Mouse (Mus musculus): ENCODE data around the gene Spsb4.

The Spsb4 gene

GRCm38 (mm10) chr9:96982940-96983339 is 35.7 kb downstream of the Spsb4 start:
- in situ Hi-C loops (cut with MboI; ENCODE audit: low pct_unique_long_range_greater_than_20kb in 1 of 2, low sequenced_read_pairs in 2 of 2, unreplicated experiment in 1 of 2): no loop called here

- in situ Hi-C loops (cut with MboI; ENCODE audit: low pct_unique_long_range_greater_than_20kb in 1 of 2, low sequenced_read_pairs in 2 of 2, unreplicated experiment in 1 of 2): no loop called here
These were observed 36.3 kb downstream of the Spsb4 start for GRCm38 (mm10) chr9:96982351-96982750.

- in situ Hi-C loops (cut with MboI; ENCODE audit: low pct_unique_long_range_greater_than_20kb in 1 of 2, low sequenced_read_pairs in 2 of 2, unreplicated experiment in 1 of 2): no loop called here
These were observed 36.8 kb downstream of the Spsb4 start for GRCm38 (mm10) chr9:96981836-96982235.

- in situ Hi-C loops (cut with MboI; ENCODE audit: low pct_unique_long_range_greater_than_20kb in 1 of 2, low sequenced_read_pairs in 2 of 2, unreplicated experiment in 1 of 2): no loop called here
These were observed 37.5 kb downstream of the Spsb4 start for GRCm38 (mm10) chr9:96981121-96981520.

GRCm38 (mm10) chr9:96980037-96980997 is 38.3 kb downstream of the Spsb4 start:
- in situ Hi-C loops (cut with MboI; ENCODE audit: low pct_unique_long_range_greater_than_20kb in 1 of 2, low sequenced_read_pairs in 2 of 2, unreplicated experiment in 1 of 2): no loop called here

GRCm38 (mm10) chr9:96979417-96980030 is 39.1 kb downstream of the Spsb4 start:
- in situ Hi-C loops (cut with MboI; ENCODE audit: low pct_unique_long_range_greater_than_20kb in 1 of 2, low sequenced_read_pairs in 2 of 2, unreplicated experiment in 1 of 2): no loop called here

GRCm38 (mm10) chr9:96978147-96978782 is 40.4 kb downstream of the Spsb4 start:
- in situ Hi-C loops (cut with MboI; ENCODE audit: low pct_unique_long_range_greater_than_20kb in 1 of 2, low sequenced_read_pairs in 2 of 2, unreplicated experiment in 1 of 2): no loop called here

GRCm38 (mm10) chr9:96977287-96978145 is 41.1 kb downstream of the Spsb4 start:
- in situ Hi-C loops (cut with MboI; ENCODE audit: low pct_unique_long_range_greater_than_20kb in 1 of 2, low sequenced_read_pairs in 2 of 2, unreplicated experiment in 1 of 2): no loop called here

GRCm38 (mm10) chr9:96973091-96973490 is 45.6 kb downstream of the Spsb4 start:
- in situ Hi-C loops (cut with MboI; ENCODE audit: low pct_unique_long_range_greater_than_20kb in 1 of 2, low sequenced_read_pairs in 2 of 2, unreplicated experiment in 1 of 2): no loop called here

- in situ Hi-C loops (cut with MboI; ENCODE audit: low pct_unique_long_range_greater_than_20kb in 1 of 2, low sequenced_read_pairs in 2 of 2, unreplicated experiment in 1 of 2): no loop called here
These were observed 46.8 kb downstream of the Spsb4 start for GRCm38 (mm10) chr9:96971625-96972404.

GRCm38 (mm10) chr9:96967516-96967915 is 51.1 kb downstream of the Spsb4 start:
- in situ Hi-C loops (cut with MboI; ENCODE audit: low pct_unique_long_range_greater_than_20kb in 1 of 2, low sequenced_read_pairs in 2 of 2, unreplicated experiment in 1 of 2): no loop called here

- in situ Hi-C loops (cut with MboI; ENCODE audit: low pct_unique_long_range_greater_than_20kb in 1 of 2, low sequenced_read_pairs in 2 of 2, unreplicated experiment in 1 of 2): no loop called here
These were observed 52.2 kb downstream of the Spsb4 start for GRCm38 (mm10) chr9:96966465-96966864.

- in situ Hi-C loops (cut with MboI; ENCODE audit: low pct_unique_long_range_greater_than_20kb in 1 of 2, low sequenced_read_pairs in 2 of 2, unreplicated experiment in 1 of 2): no loop called here
These were observed 55.0 kb downstream of the Spsb4 start for GRCm38 (mm10) chr9:96963443-96964215.

- in situ Hi-C loops (cut with MboI; ENCODE audit: low pct_unique_long_range_greater_than_20kb in 1 of 2, low sequenced_read_pairs in 2 of 2, unreplicated experiment in 1 of 2): no loop called here
These were observed 55.9 kb downstream of the Spsb4 start for GRCm38 (mm10) chr9:96962714-96963113.

- in situ Hi-C loops (cut with MboI; ENCODE audit: low pct_unique_long_range_greater_than_20kb in 1 of 2, low sequenced_read_pairs in 2 of 2, unreplicated experiment in 1 of 2): no loop called here
These were observed 56.5 kb downstream of the Spsb4 start for GRCm38 (mm10) chr9:96961986-96962701.

- in situ Hi-C loops (cut with MboI; ENCODE audit: low pct_unique_long_range_greater_than_20kb in 1 of 2, low sequenced_read_pairs in 2 of 2, unreplicated experiment in 1 of 2): no loop called here
These were observed 57.6 kb downstream of the Spsb4 start for GRCm38 (mm10) chr9:96961006-96961405.

Data from mouse embryonic stem cell (cell line).